Mouse (Mus musculus) G1E-ER4 (cell line): Measurements from ENCODE around the gene Rrp7a. TPM values are rescaled to one million over a fixed set of nuclear protein-coding genes. Genes with fewer than 3 reads are reported as not detected.

Source experiments
- GATA1 ChIP-seq: IDR thresholded peaks from one replicate; pipeline ENCODE4 v1.8.0; 2012; ENCODE audit warnings: low read length, inconsistent platforms
- polyA plus RNA-seq: library from polyadenylated mRNA; stranded (reverse); fragments of >175 nt; gene quantifications from 2 replicates; pipeline ENCODE4 v1.2.3, GENCODE M21; 2012

The Rrp7a gene
- polyA plus RNA-seq, 1 experiment = 52.6 TPM

DNA sequence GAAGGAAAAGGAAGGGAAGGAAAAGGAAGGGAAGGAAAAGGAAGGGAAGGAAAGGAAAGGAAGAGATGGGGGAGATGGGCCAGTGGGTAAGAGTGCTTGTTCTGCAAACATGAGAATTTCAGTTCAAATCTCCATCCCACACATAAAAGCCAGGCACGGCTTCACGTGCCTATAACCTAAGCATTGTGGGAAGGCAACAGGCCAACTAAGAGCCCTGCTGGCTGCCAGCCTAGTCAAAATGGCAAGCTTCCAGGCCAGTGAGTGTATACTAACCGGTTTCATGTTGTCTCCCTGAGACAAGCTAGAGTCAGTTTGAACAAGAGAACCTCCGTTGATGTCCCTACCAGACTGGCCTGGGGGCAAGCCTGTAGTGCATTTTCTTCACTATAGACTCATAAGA is 57.1 kb downstream of the Rrp7a start:
- TF ChIP-seq GATA1 = no peak

Other genes starting within 250 kb of the Rrp7a start
- gene Tcf20, start 134.9 kb downstream of the Rrp7a start, polyA plus RNA-seq = 23.2 and 23.5 TPM in 2 replicates
- gene Nfam1, start 89.5 kb downstream of the Rrp7a start, polyA plus RNA-seq = not detected in 2 replicates
- 3.1 and 3.2 TPM in 2 replicates for gene Serhl, start 33.3 kb downstream of the Rrp7a start, polyA plus RNA-seq
- gene Poldip3, start 26.6 kb upstream of the Rrp7a start, polyA plus RNA-seq = 186 and 219 TPM in 2 replicates
- gene Cyb5r3, start 49.8 kb upstream of the Rrp7a start, polyA plus RNA-seq = 145 and 200 TPM in 2 replicates
- not detected in 2 replicates for gene A4galt, start 129.0 kb upstream of the Rrp7a start, polyA plus RNA-seq
- gene Arfgap3, start 227.4 kb upstream of the Rrp7a start, polyA plus RNA-seq = 7.3 and 7.7 TPM in 2 replicates